Mouse (Mus musculus): ENCODE results near the gene Fgfr2. TPM values are rescaled to one million over a fixed set of nuclear protein-coding genes. Genes with fewer than 3 reads are reported as not detected.

Gene Fgfr2
- total RNA-seq, 1 experiment: 37.5 TPM

DNA sequence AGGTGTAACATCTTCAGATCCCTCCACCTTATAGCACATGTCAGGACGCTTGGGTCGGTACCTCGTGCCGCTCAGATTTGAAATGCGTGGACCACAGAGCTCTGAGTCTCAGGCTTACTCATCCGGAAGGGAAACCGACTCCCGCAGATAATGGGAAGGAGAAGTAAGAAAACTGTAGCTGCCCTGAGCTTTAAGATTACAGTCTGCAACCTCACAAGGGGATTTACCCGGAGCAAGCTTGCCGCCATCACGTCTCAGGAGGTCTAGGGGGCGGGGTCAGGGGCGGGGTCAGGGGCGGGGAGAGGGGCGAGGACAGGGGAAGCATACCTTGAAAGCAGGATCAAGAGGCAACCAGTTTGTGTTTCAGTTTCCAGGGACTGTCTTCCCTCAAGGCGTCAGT lies 2310.7 kb downstream of the Fgfr2 start:
- H3K4me3 ChIP-seq (ENCODE audit: insufficient read depth in 1 of 2, low read depth in 1 of 2, low read length in 2 of 2, poor library complexity in 1 of 2, severe bottlenecking in 1 of 2): peak overlapping the region; percentile 39 to 64; a peak in 3 of 4 replicates
- in situ Hi-C loops (cut with MboI; ENCODE audit: low sequenced_read_pairs in 2 of 2, unreplicated experiment in 2 of 2): no loop called here
- 0 out of 4 replicates have a peak, but pooled peaks cover 0 to 3% of the 10 kb centered on the region in 2 experiments for H3K4me1 ChIP-seq (ENCODE audit: control insufficient read depth in 2 of 2, insufficient read depth in 2 of 2, low read length in 2 of 2, poor library complexity in 1 of 2)
- no peak for DNase-seq (ENCODE audit: low read depth, low spot score)
- TF ChIP-seq HCFC1 (IDR thresholded peaks at IDR 0.05; ENCODE audit: borderline replicate concordance, insufficient read depth, low read length) (no peak), ZNF384 (IDR thresholded peaks at IDR 0.05; ENCODE audit: low read depth, low read length) (no peak), MAFK (IDR thresholded peaks at IDR 0.05; ENCODE audit: insufficient read depth, low read depth, low read length) (no peak), ZC3H11A (IDR thresholded peaks at IDR 0.05; ENCODE audit: borderline replicate concordance, low read depth, low read length) (no peak), CHD2 (IDR thresholded peaks at IDR 0.05; ENCODE audit: low read depth, low read length) (no peak)
- H3K27ac ChIP-seq (ENCODE audit: insufficient read depth, low read depth, low read length, poor library complexity, severe bottlenecking): no peak overlapping the region
- H3K36me3 ChIP-seq (ENCODE audit: control insufficient read depth, insufficient read depth, low read length, poor library complexity, severe bottlenecking): no peaks in the 10 kb centered on the region
- H3K9ac ChIP-seq (ENCODE audit: insufficient read depth, low read depth, low read length, poor library complexity, severe bottlenecking): peak overlapping the region; percentile 67; the same call in 1 of the 2 replicates
- H3K9me3 ChIP-seq (ENCODE audit: control insufficient read depth, insufficient read depth, low read depth, low read length): no peaks in the 10 kb centered on the region

DNA sequence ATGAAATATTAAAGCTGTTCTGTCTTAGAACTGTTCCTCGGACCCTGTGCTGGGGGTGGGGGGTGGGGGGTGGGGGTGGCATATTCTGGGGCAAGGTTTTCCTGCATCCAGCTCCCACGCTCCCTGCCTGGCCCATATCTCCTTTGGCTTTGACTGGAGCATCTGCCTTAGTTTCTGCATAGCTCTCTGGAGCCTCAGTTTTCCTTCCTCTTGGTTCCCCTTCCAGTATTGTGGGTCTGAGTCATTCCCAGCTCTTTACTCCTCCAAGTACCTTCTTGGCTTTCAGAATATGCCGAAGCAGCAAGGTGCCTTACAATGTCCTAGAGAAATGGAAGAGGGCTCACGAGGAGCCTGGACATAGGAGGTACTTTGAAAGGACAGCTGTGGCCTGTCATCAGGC lies 2312.9 kb downstream of the Fgfr2 start:
- TF ChIP-seq HCFC1 (IDR thresholded peaks at IDR 0.05; ENCODE audit: borderline replicate concordance, insufficient read depth, low read length): no peak
- TF ChIP-seq MAFK (IDR thresholded peaks at IDR 0.05; ENCODE audit: insufficient read depth, low read depth, low read length): no peak
- TF ChIP-seq ZNF384 (IDR thresholded peaks at IDR 0.05; ENCODE audit: low read depth, low read length): no peak
- TF ChIP-seq CHD2 (IDR thresholded peaks at IDR 0.05; ENCODE audit: low read depth, low read length): no peak
- no peak for TF ChIP-seq ZC3H11A (IDR thresholded peaks at IDR 0.05; ENCODE audit: borderline replicate concordance, low read depth, low read length)
- DNase-seq (ENCODE audit: low read depth, low spot score): no peak
- H3K27ac ChIP-seq (ENCODE audit: insufficient read depth, low read depth, low read length, poor library complexity, severe bottlenecking): no peak overlapping the region
- in situ Hi-C loops (cut with MboI; ENCODE audit: low sequenced_read_pairs in 2 of 2, unreplicated experiment in 2 of 2): no loop called here
- no peaks in the 10 kb centered on the region for H3K36me3 ChIP-seq (ENCODE audit: control insufficient read depth, insufficient read depth, low read length, poor library complexity, severe bottlenecking)
- no peaks in the 10 kb centered on the region for H3K9me3 ChIP-seq (ENCODE audit: control insufficient read depth, insufficient read depth, low read depth, low read length)
- H3K4me3 ChIP-seq (ENCODE audit: insufficient read depth in 1 of 2, low read depth in 1 of 2, low read length in 2 of 2, poor library complexity in 1 of 2, severe bottlenecking in 1 of 2): no peak overlapping the region
- H3K4me1 ChIP-seq (ENCODE audit: control insufficient read depth in 2 of 2, insufficient read depth in 2 of 2, low read length in 2 of 2, poor library complexity in 1 of 2): 0 out of 4 replicates have a peak, but pooled peaks cover 0 to 3% of the 10 kb centered on the region in 2 experiments
- no peak overlapping the region for H3K9ac ChIP-seq (ENCODE audit: insufficient read depth, low read depth, low read length, poor library complexity, severe bottlenecking)

DNA sequence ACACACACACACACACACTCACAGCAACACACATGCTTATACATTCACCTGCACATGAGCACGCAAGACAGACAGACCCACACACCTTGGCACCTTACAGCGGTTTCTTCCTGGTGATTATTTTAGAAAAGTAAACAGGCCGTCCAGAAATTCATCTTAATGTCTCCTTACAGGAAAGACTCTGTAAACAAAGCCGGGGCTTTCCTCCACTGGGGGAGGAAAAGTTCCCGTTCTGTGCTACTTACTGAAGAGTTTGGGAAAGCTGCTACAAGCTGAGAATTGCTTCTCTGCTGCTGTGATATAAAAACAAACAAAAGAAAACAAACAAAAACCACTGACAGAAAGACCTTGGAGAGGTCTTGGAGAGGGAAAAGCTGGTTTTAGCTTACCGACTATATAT lies 2314.5 kb downstream of the Fgfr2 start:
- Histone ChIP-seq H3K9ac (ENCODE audit: insufficient read depth, low read depth, low read length, poor library complexity, severe bottlenecking) (no peak overlapping the region), H3K9me3 (ENCODE audit: control insufficient read depth, insufficient read depth, low read depth, low read length) (no peaks in the 10 kb centered on the region), H3K27ac (ENCODE audit: insufficient read depth, low read depth, low read length, poor library complexity, severe bottlenecking) (no peak overlapping the region), H3K36me3 (ENCODE audit: control insufficient read depth, insufficient read depth, low read length, poor library complexity, severe bottlenecking) (no peaks in the 10 kb centered on the region), H3K4me3 (ENCODE audit: insufficient read depth in 1 of 2, low read depth in 1 of 2, low read length in 2 of 2, poor library complexity in 1 of 2, severe bottlenecking in 1 of 2) (peak overlapping the region in 1 of 2 experiments; percentile 34; a peak in 1 of 4 replicates), H3K4me1 (ENCODE audit: control insufficient read depth in 2 of 2, insufficient read depth in 2 of 2, low read length in 2 of 2, poor library complexity in 1 of 2) (0 out of 4 replicates have a peak, but pooled peaks cover 0 to 3% of the 10 kb centered on the region in 2 experiments)
- no peak for DNase-seq (ENCODE audit: low read depth, low spot score)
- in situ Hi-C loops (cut with MboI; ENCODE audit: low sequenced_read_pairs in 2 of 2, unreplicated experiment in 2 of 2): no loop called here
- TF ChIP-seq ZC3H11A (IDR thresholded peaks at IDR 0.05; ENCODE audit: borderline replicate concordance, low read depth, low read length) (no peak), HCFC1 (IDR thresholded peaks at IDR 0.05; ENCODE audit: borderline replicate concordance, insufficient read depth, low read length) (no peak)

DNA sequence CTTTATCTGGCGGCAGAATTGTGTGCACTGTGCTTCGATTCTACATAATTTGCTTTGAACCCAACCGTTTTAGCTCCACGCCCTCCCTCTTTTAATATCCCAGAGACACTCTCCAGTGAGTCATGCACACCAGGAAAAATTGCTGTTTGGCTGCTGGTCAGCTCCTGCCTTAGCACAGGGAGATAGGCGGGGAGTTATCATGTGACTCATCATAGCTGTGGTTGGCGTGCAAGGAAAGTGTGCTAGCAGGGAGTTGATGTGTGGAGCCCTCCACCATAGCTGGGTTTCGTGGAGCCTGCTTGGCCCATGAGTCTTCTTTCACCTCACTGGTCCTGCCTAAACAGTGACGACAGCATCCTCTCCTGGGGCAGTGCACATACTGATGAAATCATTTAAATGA lies 2315.4 kb downstream of the Fgfr2 start:
- DNase-seq (ENCODE audit: low read depth, low spot score): no peak
- in situ Hi-C loops (cut with MboI; ENCODE audit: low sequenced_read_pairs in 2 of 2, unreplicated experiment in 2 of 2): no loop called here
- H3K36me3 ChIP-seq (ENCODE audit: control insufficient read depth, insufficient read depth, low read length, poor library complexity, severe bottlenecking): no peaks in the 10 kb centered on the region
- H3K9ac ChIP-seq (ENCODE audit: insufficient read depth, low read depth, low read length, poor library complexity, severe bottlenecking): no peak overlapping the region
- TF ChIP-seq ZNF384 (IDR thresholded peaks at IDR 0.05; ENCODE audit: low read depth, low read length): no peak
- no peak for TF ChIP-seq MAFK (IDR thresholded peaks at IDR 0.05; ENCODE audit: insufficient read depth, low read depth, low read length)
- TF ChIP-seq ZC3H11A (IDR thresholded peaks at IDR 0.05; ENCODE audit: borderline replicate concordance, low read depth, low read length): no peak
- TF ChIP-seq CHD2 (IDR thresholded peaks at IDR 0.05; ENCODE audit: low read depth, low read length): no peak
- no peak for TF ChIP-seq HCFC1 (IDR thresholded peaks at IDR 0.05; ENCODE audit: borderline replicate concordance, insufficient read depth, low read length)
- no peaks in the 10 kb centered on the region for H3K9me3 ChIP-seq (ENCODE audit: control insufficient read depth, insufficient read depth, low read depth, low read length)
- no peak overlapping the region for H3K4me3 ChIP-seq (ENCODE audit: insufficient read depth in 1 of 2, low read depth in 1 of 2, low read length in 2 of 2, poor library complexity in 1 of 2, severe bottlenecking in 1 of 2)
- H3K4me1 ChIP-seq (ENCODE audit: control insufficient read depth in 2 of 2, insufficient read depth in 2 of 2, low read length in 2 of 2, poor library complexity in 1 of 2): 0 out of 4 replicates have a peak, but pooled peaks cover 0 to 3% of the 10 kb centered on the region in 2 experiments
- H3K27ac ChIP-seq (ENCODE audit: insufficient read depth, low read depth, low read length, poor library complexity, severe bottlenecking): no peak overlapping the region

DNA sequence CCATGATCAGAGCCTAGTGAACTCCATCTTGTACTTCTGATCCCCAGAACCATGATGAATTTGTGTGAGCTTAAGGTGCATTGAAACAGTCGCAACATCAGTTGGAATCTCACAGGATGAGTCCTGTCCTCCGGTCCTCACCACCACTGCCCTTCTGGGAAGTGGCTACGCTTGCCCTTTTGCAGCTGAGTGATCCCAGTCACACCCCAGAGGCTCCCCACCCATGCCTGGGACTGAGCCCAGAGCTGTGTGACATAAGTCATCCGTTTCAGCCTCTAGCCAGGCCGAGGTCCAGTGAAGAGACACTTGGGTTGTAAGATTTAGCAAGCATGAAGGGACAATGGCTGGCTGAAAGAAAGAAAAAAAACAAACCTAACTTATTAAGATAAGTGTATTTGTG lies 2318.2 kb downstream of the Fgfr2 start:
- DNase-seq (ENCODE audit: low read depth, low spot score): no peak
- Histone ChIP-seq H3K4me1 (ENCODE audit: control insufficient read depth in 2 of 2, insufficient read depth in 2 of 2, low read length in 2 of 2, poor library complexity in 1 of 2) (0 out of 4 replicates have a peak, but pooled peaks cover 0 to 3% of the 10 kb centered on the region in 2 experiments), H3K9me3 (ENCODE audit: control insufficient read depth, insufficient read depth, low read depth, low read length) (no peaks in the 10 kb centered on the region), H3K36me3 (ENCODE audit: control insufficient read depth, insufficient read depth, low read length, poor library complexity, severe bottlenecking) (no peaks in the 10 kb centered on the region), H3K9ac (ENCODE audit: insufficient read depth, low read depth, low read length, poor library complexity, severe bottlenecking) (no peak overlapping the region), H3K27ac (ENCODE audit: insufficient read depth, low read depth, low read length, poor library complexity, severe bottlenecking) (no peak overlapping the region), H3K4me3 (ENCODE audit: insufficient read depth in 1 of 2, low read depth in 1 of 2, low read length in 2 of 2, poor library complexity in 1 of 2, severe bottlenecking in 1 of 2) (no peak overlapping the region)
- in situ Hi-C loops (cut with MboI; ENCODE audit: low sequenced_read_pairs in 2 of 2, unreplicated experiment in 2 of 2): no loop called here
- no peak for TF ChIP-seq ZNF384 (IDR thresholded peaks at IDR 0.05; ENCODE audit: low read depth, low read length)
- no peak for TF ChIP-seq MAFK (IDR thresholded peaks at IDR 0.05; ENCODE audit: insufficient read depth, low read depth, low read length)
- TF ChIP-seq ZC3H11A (IDR thresholded peaks at IDR 0.05; ENCODE audit: borderline replicate concordance, low read depth, low read length): no peak
- TF ChIP-seq CHD2 (IDR thresholded peaks at IDR 0.05; ENCODE audit: low read depth, low read length): no peak
